Mouse (Mus musculus) stomach, postnatal 0 days (tissue): ENCODE measurements at regions not wholly inside any gene's neighbourhood (a gene's known extent, or its start where the extent isn't known, plus 50 kb on each side); places are given as distances from the start of the nearest gene placed in this dataset.

Experiments
- ATAC-seq: fragments of 200-750 bp; cut with Nextera tagmentation; 2 replicates; pipeline ENCODE4 v1.8.0; 2017; ENCODE audit not compliant: low FRiP score, low TSS enrichment
- DNase-seq: peaks from one replicate; pipeline ENCODE4 v3.0.0-alpha.2; 2016; ENCODE audit warnings: low spot score
- H3K27ac ChIP-seq: fragments of 300-500 bp; sonication (generic); replicated peaks from 2 replicates; pipeline ENCODE4 v1.5.1; 2014; ENCODE audit warnings: mild to moderate bottlenecking, control low read depth
- H3K27me3 ChIP-seq: fragments of 300-500 bp; sonication (generic); 2 replicates; pipeline ENCODE4 v1.6.1; 2014; ENCODE audit warnings: low read length; ENCODE audit not compliant: control insufficient read depth, insufficient read depth
- H3K36me3 ChIP-seq: fragments of 300-500 bp; sonication (generic); 2 replicates; pipeline ENCODE4 v1.6.1; 2014; ENCODE audit warnings: low read length, mixed read lengths; ENCODE audit not compliant: control insufficient read depth, insufficient read depth
- H3K4me1 ChIP-seq: fragments of 300-500 bp; sonication (generic); replicated peaks from 2 replicates; pipeline ENCODE4 v1.6.1; 2014; ENCODE audit warnings: antibody characterized with exemption; ENCODE audit not compliant: control insufficient read depth, insufficient read depth
- H3K4me2 ChIP-seq: fragments of 300-500 bp; sonication (generic); replicated peaks from 2 replicates; pipeline ENCODE4 v1.6.1; 2014; ENCODE audit warnings: low read depth, mild to moderate bottlenecking, control low read depth, moderate library complexity
- H3K4me3 ChIP-seq: fragments of 300-500 bp; sonication (generic); 2 replicates; pipeline ENCODE4 v1.5.1; 2014; ENCODE audit warnings: low read depth, low read length, control low read depth
- H3K9ac ChIP-seq: fragments of 300-500 bp; sonication (generic); 2 replicates; pipeline ENCODE4 v1.6.1; 2014; ENCODE audit warnings: mild to moderate bottlenecking, low read length, control low read depth, mixed read lengths
- H3K9me3 ChIP-seq: fragments of 300-500 bp; sonication (generic); 2 replicates; pipeline ENCODE4 v1.6.1; 2016; ENCODE audit warnings: low read length; ENCODE audit not compliant: control insufficient read depth
- CTCF ChIP-seq: IDR thresholded peaks from 2 replicates; pipeline ENCODE4 v1.5.1; 2016; ENCODE audit warnings: antibody characterized with exemption, low read depth, mild to moderate bottlenecking, moderate library complexity
- EP300 ChIP-seq: optimal IDR thresholded peaks from 2 replicates; pipeline ENCODE3; 2016; ENCODE audit warnings: antibody characterized with exemption
- WGBS: fragments of 180-500 bp; shearing (Covaris S2); extraction: QIAGEN DNeasy Blood & Tissue Kit; methylation state at CpG from one replicate; pipeline ENCODE4 v1.1.7; 2014; 5-methylcytosine and 5-hydroxymethylcytosine counted together

DNA sequence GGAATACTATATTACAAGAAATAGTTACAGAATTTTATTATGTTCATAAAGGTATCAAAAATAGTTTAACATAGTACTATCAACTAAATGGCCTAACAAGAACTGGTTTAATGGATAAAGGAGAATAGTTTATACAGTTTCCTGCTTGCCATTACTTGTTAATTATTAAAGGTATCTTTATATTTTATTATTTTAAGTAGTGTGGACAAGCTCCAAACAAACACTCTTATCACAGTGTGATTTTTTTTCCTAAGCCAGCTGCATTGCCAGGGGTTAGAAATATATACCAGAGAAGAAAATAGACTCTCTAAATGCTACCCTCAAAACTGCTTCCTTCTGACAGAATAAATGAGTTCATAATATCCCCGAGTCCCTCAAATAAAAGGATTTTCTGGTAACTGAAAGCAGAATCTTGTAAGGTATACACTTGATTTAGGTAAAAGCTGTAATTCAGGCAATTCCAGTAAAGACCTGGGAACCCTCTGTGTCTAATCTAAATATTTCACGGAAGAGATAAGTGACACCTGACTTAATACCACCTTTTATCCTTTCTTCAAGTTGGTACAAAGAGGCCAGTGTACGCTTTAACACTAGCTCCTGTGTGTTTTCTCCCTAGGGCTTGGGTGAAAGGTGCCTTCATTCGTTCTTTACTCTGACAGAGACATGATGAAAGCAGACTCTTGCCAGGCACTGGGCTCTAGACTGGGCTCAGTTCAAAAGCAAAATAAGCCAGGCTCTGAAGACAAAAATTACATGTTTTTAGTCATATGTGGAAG lies 76.5 kb upstream of the Ccser1 start:
- ATAC-seq, result no peak
- no peaks in the 10 kb centered on the region for H3K4me1 ChIP-seq
- no peak for DNase-seq
- no peaks in the 10 kb centered on the region for H3K36me3 ChIP-seq
- no peaks in the 10 kb centered on the region for H3K9me3 ChIP-seq
- 31% methylated on average over 4 of the region's 4 CpGs for WGBS
- no peak overlapping the region for H3K27ac ChIP-seq
- no peak overlapping the region for H3K4me3 ChIP-seq
- H3K9ac ChIP-seq, result no peak overlapping the region
- no peak overlapping the region for H3K4me2 ChIP-seq
- no peaks in the 10 kb centered on the region for H3K27me3 ChIP-seq
- TF ChIP-seq CTCF, result no peak
- TF ChIP-seq EP300, result no peak

DNA sequence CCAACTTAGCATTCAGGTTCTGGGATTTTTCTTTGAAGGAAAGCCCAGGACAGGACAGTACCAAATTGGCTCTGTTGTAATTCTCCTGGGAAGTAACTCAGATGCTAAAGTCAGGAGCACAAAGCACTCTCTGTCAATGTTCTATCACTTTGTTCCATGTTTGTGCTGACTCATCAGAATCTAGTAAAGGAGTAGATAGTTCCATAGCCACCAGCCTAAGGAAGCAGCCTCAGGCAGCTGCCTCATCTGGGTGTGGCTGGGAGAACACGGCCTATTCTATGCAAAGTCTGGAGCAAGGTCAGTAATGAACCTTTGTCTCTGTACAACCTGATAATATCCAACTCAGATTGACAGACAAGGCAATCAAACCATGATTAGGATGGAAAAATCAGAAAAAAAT lies 64.9 kb upstream of the Ccser1 start:
- Histone ChIP-seq H3K9me3 (no peaks in the 10 kb centered on the region), H3K4me2 (no peak overlapping the region), H3K27ac (no peak overlapping the region), H3K27me3 (no peaks in the 10 kb centered on the region), H3K9ac (no peak overlapping the region), H3K4me1 (no peaks in the 10 kb centered on the region), H3K4me3 (no peak overlapping the region), H3K36me3 (no peaks in the 10 kb centered on the region)
- ATAC-seq (no peak), DNase-seq (no peak)
- TF ChIP-seq CTCF, result no peak
- TF ChIP-seq EP300, result no peak
- WGBS, result 49% methylated on average over 1 of the region's 1 CpGs

DNA sequence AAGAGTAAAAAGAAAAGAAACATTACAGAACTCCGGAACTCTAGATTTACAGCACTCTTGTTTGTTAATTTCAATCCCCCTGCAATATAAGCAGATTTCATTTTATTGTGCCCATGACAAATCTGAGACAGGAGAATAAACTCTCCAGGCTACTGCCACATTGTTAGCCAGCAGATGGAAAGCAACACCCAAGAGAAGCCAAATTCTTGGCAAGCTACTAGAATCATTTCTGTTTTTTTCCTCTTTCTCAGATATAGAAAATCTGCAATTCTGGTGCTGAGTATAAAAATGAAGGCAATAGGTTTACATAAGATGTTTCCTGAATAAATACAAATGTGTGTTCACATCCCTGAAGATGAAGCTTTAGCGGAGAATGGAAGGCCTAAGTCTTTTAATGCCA lies 60.5 kb upstream of the Ccser1 start:
- no peaks in the 10 kb centered on the region for H3K36me3 ChIP-seq
- H3K27me3 ChIP-seq, result no peaks in the 10 kb centered on the region
- ATAC-seq, result no peak
- WGBS, result 61% methylated on average over 2 of the region's 2 CpGs
- no peak overlapping the region for H3K4me3 ChIP-seq
- H3K9me3 ChIP-seq, result no peaks in the 10 kb centered on the region
- DNase-seq, result no peak
- H3K27ac ChIP-seq, result no peak overlapping the region
- TF ChIP-seq EP300 (no peak), CTCF (no peak)
- H3K4me1 ChIP-seq, result no peaks in the 10 kb centered on the region
- no peak overlapping the region for H3K4me2 ChIP-seq
- H3K9ac ChIP-seq, result no peak overlapping the region

DNA sequence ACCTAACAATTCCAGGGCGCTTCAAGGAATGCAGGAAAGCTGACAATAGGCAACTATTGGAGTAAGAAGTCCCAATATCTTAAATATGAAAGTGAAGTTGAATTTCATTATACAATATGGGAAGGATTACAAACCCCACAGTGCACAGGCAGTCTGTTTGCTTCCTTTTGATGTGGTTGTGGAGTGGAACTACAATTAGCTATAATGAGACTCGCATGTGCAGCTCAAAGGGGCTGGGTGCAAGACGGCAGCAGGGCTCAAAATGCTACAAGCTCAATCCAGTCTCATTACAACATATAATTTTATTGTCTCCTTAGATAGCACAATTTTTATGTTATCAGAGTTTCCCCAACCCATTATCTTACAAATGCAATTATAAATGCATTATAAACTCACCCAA lies 54.7 kb upstream of the Ccser1 start:
- no peak for TF ChIP-seq CTCF
- TF ChIP-seq EP300, result no peak
- Histone ChIP-seq H3K36me3 (no peaks in the 10 kb centered on the region), H3K9ac (no peak overlapping the region), H3K4me3 (no peak overlapping the region), H3K9me3 (no peaks in the 10 kb centered on the region), H3K27ac (no peak overlapping the region), H3K4me2 (no peak overlapping the region), H3K27me3 (no peaks in the 10 kb centered on the region), H3K4me1 (no peaks in the 10 kb centered on the region)
- whole genome bisulfite sequencing, result 80% methylated on average over 3 of the region's 3 CpGs
- no peak for ATAC-seq
- no peak for DNase-seq

DNA sequence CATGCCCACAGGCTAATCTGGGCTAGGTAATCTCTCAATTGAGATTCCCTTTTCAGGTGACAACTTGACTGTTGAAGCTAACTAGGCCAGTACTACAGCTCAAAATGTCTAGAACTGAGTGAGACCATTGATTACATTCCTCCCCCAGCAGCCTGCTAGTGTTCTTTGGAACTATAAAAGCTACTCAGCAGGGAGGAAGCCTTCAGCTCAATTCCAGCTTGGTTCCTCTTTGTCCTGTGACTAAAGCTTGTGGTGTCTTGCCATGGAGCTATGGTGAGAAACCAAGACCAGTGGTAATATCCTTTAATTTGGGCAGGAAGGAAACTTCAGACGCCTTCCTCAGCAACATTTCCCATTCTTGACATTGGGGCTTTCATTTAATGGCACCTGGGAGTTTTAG lies 52.9 kb upstream of the Ccser1 start:
- Histone ChIP-seq H3K4me3 (no peak overlapping the region), H3K4me1 (no peaks in the 10 kb centered on the region), H3K9ac (no peak overlapping the region), H3K4me2 (no peak overlapping the region), H3K27ac (no peak overlapping the region), H3K36me3 (no peaks in the 10 kb centered on the region), H3K27me3 (no peaks in the 10 kb centered on the region), H3K9me3 (no peaks in the 10 kb centered on the region)
- TF ChIP-seq EP300, result no peak
- TF ChIP-seq CTCF, result no peak
- no peak for ATAC-seq
- WGBS, result 76% methylated on average over 1 of the region's 1 CpGs
- no peak for DNase-seq

DNA sequence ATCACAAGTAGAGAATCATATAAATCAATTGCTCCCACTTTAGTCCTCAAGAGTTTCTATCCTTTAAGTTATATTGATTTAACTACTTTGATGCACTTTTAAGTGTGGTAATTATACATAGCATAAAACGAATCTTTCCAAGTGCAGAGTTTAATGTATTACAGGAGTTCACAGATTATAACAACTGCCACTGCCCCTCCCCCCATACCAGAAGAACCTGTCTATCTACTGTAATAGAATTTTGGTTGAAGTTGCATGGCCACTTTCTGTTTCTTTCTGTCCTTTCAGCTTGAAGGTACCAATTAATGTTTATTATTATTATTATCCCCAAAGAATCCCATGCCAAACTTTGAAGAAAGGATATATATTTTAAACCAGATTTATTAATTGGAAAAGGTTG lies 51.9 kb upstream of the Ccser1 start:
- TF ChIP-seq EP300, result no peak
- TF ChIP-seq CTCF, result no peak
- Histone ChIP-seq H3K4me2 (no peak overlapping the region), H3K4me3 (no peak overlapping the region), H3K27ac (no peak overlapping the region), H3K4me1 (no peaks in the 10 kb centered on the region), H3K9me3 (no peaks in the 10 kb centered on the region), H3K36me3 (no peaks in the 10 kb centered on the region), H3K27me3 (no peaks in the 10 kb centered on the region), H3K9ac (no peak overlapping the region)
- DNase-seq, result no peak
- no peak for ATAC-seq
- WGBS, result 57% methylated on average over 1 of the region's 1 CpGs
